Mouse (Mus musculus) gastrocnemius, postnatal 36 days (tissue): ENCODE data around the gene Fbxl21. TPM values are rescaled to one million over a fixed set of nuclear protein-coding genes. Genes with fewer than 3 reads are reported as not detected.

Experiments
- DNase-seq, 2 experiments: peaks; one replicate each; pipeline ENCODE4 v3.0.0; 2022
- intact Hi-C: fragments of 180-260 bp; cut with DNase I; formaldehyde crosslinking; loops from one replicate; pipeline ENCODE4 v1.15.1; 2025
- total RNA-seq, 2 experiments: library from RNA; stranded (reverse); gene quantifications; 2 replicates each; pipeline ENCODE4 v1.2.3; 2021

Fbxl21 gene
- total RNA-seq, 2 experiments from 2014 or later: 0.23 TPM; not detected in 1

- DNase-seq: no peak
- intact Hi-C loops: no loop called here
Observed at GRCm38 (mm10) chr13:56529031-56529430, 6.8 kb downstream of the Fbxl21 start.

- intact Hi-C loops: no loop called here
Observed at GRCm38 (mm10) chr13:56529685-56530084, 7.4 kb downstream of the Fbxl21 start.

GRCm38 (mm10) chr13:56534931-56535330, 12.7 kb downstream of the Fbxl21 start:
- DNase-seq: no peak
- intact Hi-C loops: no loop called here

More at GRCm38 (mm10) chr13:56529685-56530084, 7.4 kb downstream of the Fbxl21 start:
- no peak for DNase-seq

- no peak for DNase-seq
- intact Hi-C loops: no loop called here
Observed at GRCm38 (mm10) chr13:56535570-56535969, 13.3 kb downstream of the Fbxl21 start.

GRCm38 (mm10) chr13:56537026-56537425, 14.8 kb downstream of the Fbxl21 start:
- intact Hi-C loops: no loop called here
- no peak for DNase-seq

GRCm38 (mm10) chr13:56539846-56540245, 17.6 kb downstream of the Fbxl21 start:
- no peak for DNase-seq
- intact Hi-C loops: no loop called here

- no peak for DNase-seq
- intact Hi-C loops: no loop called here
Observed at GRCm38 (mm10) chr13:56543805-56544204, 21.5 kb downstream of the Fbxl21 start.

GRCm38 (mm10) chr13:56544956-56545355, 22.7 kb downstream of the Fbxl21 start:
- intact Hi-C loops: no loop called here
- no peak for DNase-seq

- intact Hi-C loops: no loop called here
Observed at GRCm38 (mm10) chr13:56548401-56548800, 26.1 kb downstream of the Fbxl21 start, which contains the start of gene Lect2. Gene Lect2, minus strand, starts transcription at chr13:56548502.

GRCm38 (mm10) chr13:56549364-56549763, 27.1 kb downstream of the Fbxl21 start:
- intact Hi-C loops: no loop called here
- peak in 1 of 2 experiments; percentile 35 for DNase-seq

More at GRCm38 (mm10) chr13:56548401-56548800, 26.1 kb downstream of the Fbxl21 start, which contains the start of gene Lect2:
- DNase-seq: no peak

- intact Hi-C loops: no loop called here
- no peak for DNase-seq
Observed at GRCm38 (mm10) chr13:56550574-56550973, 28.3 kb downstream of the Fbxl21 start.

GRCm38 (mm10) chr13:56551661-56552060, 29.4 kb downstream of the Fbxl21 start:
- DNase-seq: no peak
- intact Hi-C loops: no loop called here

- intact Hi-C loops: no loop called here
- no peak for DNase-seq
Observed at GRCm38 (mm10) chr13:56553923-56554322, 31.7 kb downstream of the Fbxl21 start.

- intact Hi-C loops: no loop called here
- no peak for DNase-seq
Observed at GRCm38 (mm10) chr13:56554409-56554808, 32.1 kb downstream of the Fbxl21 start.

GRCm38 (mm10) chr13:56555957-56556356, 33.7 kb downstream of the Fbxl21 start:
- intact Hi-C loops: loop anchor here (5.0 kb wide), 3 partner anchors 101 to 196 kb away; partner anchors contain the start of gene Gm45623
- DNase-seq: peak in 1 of 2 experiments; percentile 33

GRCm38 (mm10) chr13:56556701-56557100, 34.4 kb downstream of the Fbxl21 start:
- intact Hi-C loops: loop anchor here (5.0 kb wide), 3 partner anchors 101 to 196 kb away; partner anchors contain the start of gene Gm45623
- DNase-seq: no peak

- DNase-seq: no peak
- intact Hi-C loops: loop anchor here (5.0 kb wide), 3 partner anchors 98 to 193 kb away; partner anchors contain the start of gene Gm45623
Observed at GRCm38 (mm10) chr13:56558811-56559210, 36.5 kb downstream of the Fbxl21 start.

GRCm38 (mm10) chr13:56559841-56560370, 37.6 kb downstream of the Fbxl21 start:
- intact Hi-C loops: loop anchor here (5.0 kb wide), 4 partner anchors 83 to 192 kb away; partner anchors contain the start of gene Gm45623
- DNase-seq: no peak

- intact Hi-C loops: loop anchor here (5.0 kb wide), 1 partner anchor 84 kb away; no protein-coding TSS in a partner anchor
- DNase-seq: no peak
Observed at GRCm38 (mm10) chr13:56561129-56561528, 38.9 kb downstream of the Fbxl21 start.

- intact Hi-C loops: loop anchor here (5.0 kb wide), 1 partner anchor 86 kb away; no protein-coding TSS in a partner anchor
Observed at GRCm38 (mm10) chr13:56563075-56563474, 40.8 kb downstream of the Fbxl21 start.

GRCm38 (mm10) chr13:56566336-56566735, 44.1 kb downstream of the Fbxl21 start:
- intact Hi-C loops: no loop called here
- no peak for DNase-seq

More at GRCm38 (mm10) chr13:56563075-56563474, 40.8 kb downstream of the Fbxl21 start:
- DNase-seq: peak in 1 of 2 experiments; percentile 38

- no peak for DNase-seq
- intact Hi-C loops: no loop called here
Observed at GRCm38 (mm10) chr13:56571645-56572044, 49.4 kb downstream of the Fbxl21 start.
